Mouse (Mus musculus) midbrain, embryonic 12.5 days (tissue): ENCODE measurements at regions not wholly inside any gene's neighbourhood (a gene's known extent, or its start where the extent isn't known, plus 50 kb on each side); places are given as distances from the start of the nearest gene placed in this dataset.

Experiments
- ATAC-seq: fragments of 200-750 bp; cut with Nextera tagmentation; 2 replicates; pipeline ENCODE4 v1.8.0; 2017; ENCODE audit warnings: low read depth, moderate TSS enrichment, moderate library complexity; ENCODE audit not compliant: low FRiP score
- H3K27ac ChIP-seq: fragments of 300-500 bp; sonication (generic); replicated peaks from 2 replicates; pipeline ENCODE4 v1.5.1; 2016; ENCODE audit warnings: mild to moderate bottlenecking
- H3K27me3 ChIP-seq: fragments of 300-500 bp; sonication (generic); 2 replicates; pipeline ENCODE4 v1.6.1; 2016; ENCODE audit warnings: mild to moderate bottlenecking
- H3K36me3 ChIP-seq: fragments of 300-500 bp; sonication (generic); 2 replicates; pipeline ENCODE4 v1.6.1; 2016
- H3K4me1 ChIP-seq: fragments of 300-500 bp; sonication (generic); 2 replicates; pipeline ENCODE4 v1.6.1; 2016
- H3K4me2 ChIP-seq: fragments of 300-500 bp; sonication (generic); replicated peaks from 2 replicates; pipeline ENCODE4 v1.6.1; 2016; ENCODE audit warnings: mild to moderate bottlenecking, moderate library complexity
- H3K4me3 ChIP-seq: fragments of 300-500 bp; sonication (generic); 2 replicates; pipeline ENCODE4 v1.5.1; 2016; ENCODE audit warnings: mild to moderate bottlenecking
- H3K9ac ChIP-seq: fragments of 300-500 bp; sonication (generic); replicated peaks from 2 replicates; pipeline ENCODE4 v1.6.1; 2016; ENCODE audit warnings: mild to moderate bottlenecking, moderate library complexity
- H3K9me3 ChIP-seq: fragments of 300-500 bp; sonication (generic); 2 replicates; pipeline ENCODE4 v1.6.1; 2016; ENCODE audit warnings: mild to moderate bottlenecking
- WGBS: fragments of 180-500 bp; shearing (Covaris S2); methylation state at CpG from one replicate; pipeline ENCODE4 v1.1.7; 2016; 5-methylcytosine and 5-hydroxymethylcytosine counted together

- no peak overlapping the region for H3K4me3 ChIP-seq
- ATAC-seq: peak; percentile 69
- 17% methylated on average over 18 of the region's 18 CpGs for WGBS
- H3K36me3 ChIP-seq: no peaks in the 10 kb centered on the region
- peaks cover 50% of the 10 kb centered on the region for H3K4me1 ChIP-seq
- H3K9ac ChIP-seq: no peak overlapping the region
- H3K9me3 ChIP-seq: no peaks in the 10 kb centered on the region
- peak overlapping the region; percentile 61 for H3K27ac ChIP-seq
- H3K4me2 ChIP-seq: peak overlapping the region; percentile 25
- H3K27me3 ChIP-seq: peaks cover 61% of the 10 kb centered on the region
These were observed 109.0 kb upstream of the Thy1 start for GRCm38 (mm10) chr9:43934012-43934690.

DNA sequence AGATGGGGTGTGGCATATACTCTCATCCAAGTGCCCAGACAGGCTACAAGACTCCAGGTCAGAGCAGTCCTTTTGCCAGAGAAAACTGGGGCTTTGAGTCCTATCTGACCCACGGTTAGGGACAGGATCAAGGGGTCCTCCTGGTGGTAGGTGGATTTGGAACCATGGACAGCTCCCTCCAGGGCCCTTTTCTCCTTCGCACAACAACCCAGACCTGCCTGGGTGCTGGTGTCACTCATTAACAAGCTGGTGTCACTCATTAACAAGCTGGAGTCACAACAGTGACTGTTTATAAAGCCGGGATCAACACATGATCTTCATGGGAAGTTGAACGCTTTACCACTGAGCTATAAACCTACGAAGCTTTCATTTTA, 108.5 kb upstream of the Thy1 start:
- H3K27ac ChIP-seq: peak overlapping the region; percentile 61
- H3K4me2 ChIP-seq: no peak overlapping the region
- H3K27me3 ChIP-seq: peaks cover 61% of the 10 kb centered on the region
- no peak for ATAC-seq
- no peak overlapping the region for H3K9ac ChIP-seq
- 26% methylated on average over 5 of the region's 5 CpGs for WGBS
- peaks cover 46% of the 10 kb centered on the region for H3K4me1 ChIP-seq
- no peak overlapping the region for H3K4me3 ChIP-seq
- no peaks in the 10 kb centered on the region for H3K9me3 ChIP-seq
- H3K36me3 ChIP-seq: no peaks in the 10 kb centered on the region

DNA sequence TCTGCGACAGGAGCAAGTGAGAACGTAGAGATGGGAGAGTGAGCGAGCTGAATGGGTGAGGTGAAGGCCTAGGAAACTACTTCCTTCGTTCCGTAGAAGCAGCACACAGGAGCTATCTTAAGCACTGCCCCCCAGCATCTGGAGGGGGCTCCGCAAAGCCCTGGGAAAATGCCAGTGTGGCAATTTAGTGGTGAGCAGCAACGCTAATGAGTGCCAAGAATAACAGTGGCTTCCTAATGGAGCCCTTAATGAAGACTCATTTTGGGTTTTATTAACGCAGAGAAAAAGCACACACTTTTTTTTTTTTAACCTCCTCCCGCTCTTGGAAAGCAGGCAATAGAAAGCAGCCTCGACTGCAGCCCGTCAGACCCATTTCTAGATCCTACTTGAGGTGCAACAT, 103.8 kb upstream of the Thy1 start:
- no peak overlapping the region for H3K4me3 ChIP-seq
- H3K36me3 ChIP-seq: no peaks in the 10 kb centered on the region
- no peak overlapping the region for H3K4me2 ChIP-seq
- no peak overlapping the region for H3K27ac ChIP-seq
- H3K27me3 ChIP-seq: peaks cover 56% of the 10 kb centered on the region
- 86% methylated on average over 11 of the region's 11 CpGs for WGBS
- no peaks in the 10 kb centered on the region for H3K9me3 ChIP-seq
- H3K4me1 ChIP-seq: peaks cover 22% of the 10 kb centered on the region
- H3K9ac ChIP-seq: no peak overlapping the region
- ATAC-seq: no peak

GRCm38 (mm10) chr9:43942147-43942546, 101.0 kb upstream of the Thy1 start:
- Histone ChIP-seq H3K36me3 (no peaks in the 10 kb centered on the region), H3K27ac (no peak overlapping the region), H3K4me3 (no peak overlapping the region), H3K9ac (no peak overlapping the region), H3K4me1 (peaks cover 31% of the 10 kb centered on the region), H3K9me3 (no peaks in the 10 kb centered on the region), H3K27me3 (peaks cover 38% of the 10 kb centered on the region), H3K4me2 (no peak overlapping the region)
- 82% methylated on average over 5 of the region's 5 CpGs for WGBS
- ATAC-seq: no peak

GRCm38 (mm10) chr9:43943522-43943921, 99.7 kb upstream of the Thy1 start:
- H3K4me1 ChIP-seq: peaks cover 40% of the 10 kb centered on the region
- H3K9ac ChIP-seq: no peak overlapping the region
- no peak overlapping the region for H3K4me2 ChIP-seq
- H3K4me3 ChIP-seq: no peak overlapping the region
- H3K36me3 ChIP-seq: no peaks in the 10 kb centered on the region
- no peak for ATAC-seq
- 33% methylated on average over 6 of the region's 6 CpGs for WGBS
- H3K27ac ChIP-seq: no peak overlapping the region
- no peaks in the 10 kb centered on the region for H3K9me3 ChIP-seq
- peaks cover 27% of the 10 kb centered on the region for H3K27me3 ChIP-seq

GRCm38 (mm10) chr9:43944816-43945741, 98.1 kb upstream of the Thy1 start:
- no peak overlapping the region for H3K9ac ChIP-seq
- H3K9me3 ChIP-seq: no peaks in the 10 kb centered on the region
- H3K36me3 ChIP-seq: no peaks in the 10 kb centered on the region
- no peak overlapping the region for H3K4me2 ChIP-seq
- H3K4me3 ChIP-seq: no peak overlapping the region
- no peak for ATAC-seq
- peaks cover 27% of the 10 kb centered on the region for H3K27me3 ChIP-seq
- 75% methylated on average over 13 of the region's 13 CpGs for WGBS
- H3K4me1 ChIP-seq: peaks cover 38% of the 10 kb centered on the region
- H3K27ac ChIP-seq: no peak overlapping the region

DNA sequence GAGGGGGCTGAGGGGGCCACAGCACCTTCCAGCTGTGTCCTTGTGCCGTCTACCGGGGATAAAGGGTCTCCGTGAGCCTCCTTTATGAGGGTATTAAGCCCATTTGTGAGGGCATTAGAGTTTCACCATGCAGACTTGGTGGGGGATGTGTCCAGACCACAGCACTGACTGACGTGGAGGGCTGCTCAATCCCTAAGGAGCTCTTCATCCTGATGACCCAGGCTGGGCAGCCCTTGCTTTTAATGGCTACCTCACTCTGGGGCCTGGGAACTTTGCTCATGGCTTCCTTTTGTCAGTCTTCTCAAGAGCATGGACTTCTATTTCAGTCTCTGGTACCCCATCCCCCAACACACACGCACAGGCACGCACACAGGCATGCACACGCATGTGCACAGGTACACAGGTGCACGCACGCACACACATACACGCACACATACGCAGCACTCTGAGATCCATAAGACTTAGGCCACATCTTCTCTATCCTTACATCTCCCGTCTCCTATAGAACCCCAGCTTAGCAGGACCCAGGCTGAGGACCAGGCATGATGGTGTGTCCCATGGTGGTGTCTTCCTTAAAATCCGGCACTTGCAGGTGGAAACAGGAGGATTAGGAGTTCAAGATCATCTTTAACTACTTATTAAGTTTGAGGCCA, 97.1 kb upstream of the Thy1 start:
- H3K4me1 ChIP-seq: peaks cover 38% of the 10 kb centered on the region
- no peak for ATAC-seq
- WGBS: 72% methylated on average over 13 of the region's 13 CpGs

DNA sequence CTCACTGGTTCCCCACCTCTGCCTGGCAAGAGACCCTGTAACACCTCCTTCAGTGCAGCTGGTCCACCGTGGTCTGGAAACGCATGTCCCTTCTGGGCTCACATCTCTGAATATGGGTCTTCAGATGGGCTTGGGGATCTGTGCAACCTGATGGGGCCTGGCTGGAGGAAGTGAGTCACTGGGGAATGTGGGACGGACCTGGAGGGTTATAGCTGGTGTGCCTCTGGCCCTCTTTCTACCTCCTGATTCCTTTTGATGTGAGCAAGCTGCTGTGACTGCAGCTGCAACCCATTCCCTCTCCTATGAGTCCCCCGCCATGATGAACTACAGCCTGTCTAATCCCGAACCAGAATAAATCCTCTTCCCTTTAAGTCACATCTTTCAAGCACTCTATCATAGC, 96.1 kb upstream of the Thy1 start:
- Histone ChIP-seq H3K27ac (0 out of 2 replicates have a peak overlapping the region, but pooled peaks have one; percentile 15), H3K9ac (no peak overlapping the region), H3K27me3 (peaks cover 33% of the 10 kb centered on the region), H3K4me1 (peaks cover 38% of the 10 kb centered on the region), H3K4me3 (no peak overlapping the region), H3K9me3 (no peaks in the 10 kb centered on the region), H3K36me3 (no peaks in the 10 kb centered on the region), H3K4me2 (no peak overlapping the region)
- 67% methylated on average over 5 of the region's 5 CpGs for WGBS
- no peak for ATAC-seq

More for the DNA sequence above, 97.1 kb upstream of the Thy1 start:
- Histone ChIP-seq H3K27ac (no peak overlapping the region), H3K9me3 (no peaks in the 10 kb centered on the region), H3K4me3 (no peak overlapping the region), H3K27me3 (peaks cover 30% of the 10 kb centered on the region), H3K4me2 (no peak overlapping the region), H3K36me3 (no peaks in the 10 kb centered on the region), H3K9ac (no peak overlapping the region)

- peak; percentile 75; the same call in 1 of the 2 replicates for ATAC-seq
- no peaks in the 10 kb centered on the region for H3K36me3 ChIP-seq
- WGBS: 43% methylated on average over 9 of the region's 11 CpGs
- no peak overlapping the region for H3K4me2 ChIP-seq
- H3K4me1 ChIP-seq: peaks cover 38% of the 10 kb centered on the region
- no peak overlapping the region for H3K4me3 ChIP-seq
- H3K9ac ChIP-seq: no peak overlapping the region
- H3K9me3 ChIP-seq: no peaks in the 10 kb centered on the region
- peaks cover 28% of the 10 kb centered on the region; the same call in 1 of the 2 replicates for H3K27me3 ChIP-seq
- H3K27ac ChIP-seq: peak overlapping the region; percentile 15; the same call in 1 of the 2 replicates
These were observed 95.6 kb upstream of the Thy1 start for GRCm38 (mm10) chr9:43947490-43948150.

DNA sequence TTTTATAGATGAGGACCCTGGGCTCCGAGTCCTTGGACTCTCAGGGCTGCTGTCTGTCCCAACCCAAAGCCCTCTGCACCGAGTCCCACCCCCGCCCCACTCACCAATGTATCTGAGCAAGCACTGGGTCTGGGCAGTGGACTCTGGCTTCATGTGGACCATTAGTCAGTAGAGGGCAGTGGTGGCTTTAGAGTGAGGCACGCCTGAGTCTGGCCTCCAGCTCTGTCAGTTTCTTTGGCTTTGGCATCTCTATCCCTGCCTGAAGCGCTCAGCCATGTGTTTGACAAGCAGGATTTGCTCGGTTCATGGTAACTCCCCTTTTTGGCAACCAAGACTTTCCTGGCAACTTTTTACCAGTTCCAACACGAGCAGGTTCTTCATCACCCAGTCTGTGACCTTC, 90.1 kb upstream of the Thy1 start:
- Histone ChIP-seq H3K4me1 (no peaks in the 10 kb centered on the region; the same call in 1 of the 2 replicates), H3K27ac (no peak overlapping the region), H3K36me3 (no peaks in the 10 kb centered on the region), H3K4me2 (no peak overlapping the region), H3K9ac (no peak overlapping the region), H3K27me3 (peaks cover 27% of the 10 kb centered on the region; the same call in 1 of the 2 replicates), H3K9me3 (no peaks in the 10 kb centered on the region), H3K4me3 (no peak overlapping the region)
- no peak for ATAC-seq
- WGBS: 30% methylated on average over 7 of the region's 7 CpGs

GRCm38 (mm10) chr9:43959541-43959940, 83.6 kb upstream of the Thy1 start:
- H3K4me3 ChIP-seq: no peak overlapping the region
- 32% methylated on average over 9 of the region's 9 CpGs for WGBS
- H3K27me3 ChIP-seq: peaks cover 34% of the 10 kb centered on the region

More at GRCm38 (mm10) chr9:43959541-43959940, 83.6 kb upstream of the Thy1 start:
- Histone ChIP-seq H3K9me3 (no peaks in the 10 kb centered on the region), H3K9ac (no peak overlapping the region), H3K4me1 (peaks cover 8% of the 10 kb centered on the region; the same call in 1 of the 2 replicates), H3K27ac (no peak overlapping the region), H3K36me3 (no peaks in the 10 kb centered on the region), H3K4me2 (no peak overlapping the region)
- ATAC-seq: no peak
